Mouse (Mus musculus) left cerebral cortex, postnatal 4 days (tissue): ENCODE data around the gene Mfn2. TPM values are rescaled to one million over a fixed set of nuclear protein-coding genes. Genes with fewer than 3 reads are reported as not detected.
A peak's percentile ranks its signal among the peaks of the same experiment; 100 is the strongest.
"Not testable (repeated sequence)": the region's sequence is repeated elsewhere in the genome, so short reads cannot be mapped to it uniquely, and the experiment has no call there.

ENCODE experiments used
- DNase-seq: peaks from one replicate; pipeline ENCODE4 v3.0.0-alpha.2; 2022
- intact Hi-C: fragments of 180-260 bp; cut with DNase I; formaldehyde crosslinking; loops from one replicate; pipeline ENCODE4 v1.15.1; 2025
- total RNA-seq, 2 experiments: library from RNA; stranded (reverse); gene quantifications; 2 replicates each; pipeline ENCODE4 v1.2.3; 2021

Mfn2 gene
- total RNA-seq, 2 experiments from 2014 or later, result 134 to 155 TPM

DNA sequence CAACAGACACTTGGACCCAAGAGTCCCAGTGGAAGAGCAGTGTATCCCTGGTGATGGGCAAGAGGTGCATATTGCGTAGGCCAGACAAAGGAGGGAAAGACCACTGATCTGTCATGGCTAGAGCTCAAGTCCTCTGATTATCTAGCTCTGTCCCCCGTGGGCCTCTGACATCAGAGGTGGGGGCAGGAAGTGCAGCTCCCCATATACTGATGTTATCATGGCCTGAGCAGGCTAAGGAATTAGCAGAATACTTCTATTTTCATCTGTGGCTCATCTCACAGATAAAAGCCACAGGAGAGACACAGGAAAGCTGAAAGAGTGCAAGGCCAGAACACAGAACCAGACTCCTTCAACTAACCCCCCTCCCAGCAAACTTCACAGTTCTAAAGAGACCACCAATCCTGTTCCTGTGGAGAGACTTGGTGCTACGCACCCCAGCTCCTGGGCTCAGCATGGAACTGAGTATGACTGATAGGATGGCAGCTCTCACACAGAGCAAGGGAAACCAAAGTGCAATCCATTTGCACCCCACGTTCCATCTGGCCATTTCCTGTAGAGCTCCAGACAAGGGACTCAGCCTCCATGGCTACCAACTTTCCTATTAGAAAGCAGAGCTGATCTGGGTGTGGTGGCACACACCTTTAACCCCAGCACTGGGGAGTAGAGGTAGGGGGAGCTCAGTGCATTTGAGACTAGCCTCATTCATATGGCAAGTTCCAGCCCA lies 28.5 kb downstream of the Mfn2 start:
- DNase-seq, result no peak
- intact Hi-C loops, result no loop called here

DNA sequence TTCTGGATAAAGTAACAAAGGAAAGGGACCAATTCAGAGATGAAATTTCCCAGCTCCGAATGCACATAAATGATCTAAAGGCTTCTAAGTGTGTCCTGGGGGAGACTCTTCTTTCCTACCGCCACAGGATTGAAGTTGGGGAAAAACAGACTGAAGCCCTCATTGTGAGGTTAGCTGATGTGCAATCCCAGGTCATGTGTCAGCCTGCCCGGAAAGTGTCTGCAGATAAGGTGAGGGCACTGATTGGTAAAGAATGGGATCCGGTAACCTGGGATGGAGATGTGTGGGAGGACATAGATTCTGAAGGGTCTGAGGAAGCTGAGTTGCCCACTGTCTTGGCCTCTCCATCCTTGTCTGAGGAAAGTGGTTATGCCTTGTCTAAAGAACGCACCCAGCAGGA lies 35.3 kb downstream of the Mfn2 start:
- DNase-seq, result no peak
- intact Hi-C loops, result no loop called here

- intact Hi-C loops, result no loop called here
- peak; percentile 95 for DNase-seq
Measured at GRCm38 (mm10) chr4:147868450-147869031, 36.0 kb downstream of the Mfn2 start, which contains the start of the genes Miip and Fv1. TSS of gene Miip (minus strand) at chr4:147868816. TSS of gene Fv1 (plus strand) at chr4:147868979.

DNA sequence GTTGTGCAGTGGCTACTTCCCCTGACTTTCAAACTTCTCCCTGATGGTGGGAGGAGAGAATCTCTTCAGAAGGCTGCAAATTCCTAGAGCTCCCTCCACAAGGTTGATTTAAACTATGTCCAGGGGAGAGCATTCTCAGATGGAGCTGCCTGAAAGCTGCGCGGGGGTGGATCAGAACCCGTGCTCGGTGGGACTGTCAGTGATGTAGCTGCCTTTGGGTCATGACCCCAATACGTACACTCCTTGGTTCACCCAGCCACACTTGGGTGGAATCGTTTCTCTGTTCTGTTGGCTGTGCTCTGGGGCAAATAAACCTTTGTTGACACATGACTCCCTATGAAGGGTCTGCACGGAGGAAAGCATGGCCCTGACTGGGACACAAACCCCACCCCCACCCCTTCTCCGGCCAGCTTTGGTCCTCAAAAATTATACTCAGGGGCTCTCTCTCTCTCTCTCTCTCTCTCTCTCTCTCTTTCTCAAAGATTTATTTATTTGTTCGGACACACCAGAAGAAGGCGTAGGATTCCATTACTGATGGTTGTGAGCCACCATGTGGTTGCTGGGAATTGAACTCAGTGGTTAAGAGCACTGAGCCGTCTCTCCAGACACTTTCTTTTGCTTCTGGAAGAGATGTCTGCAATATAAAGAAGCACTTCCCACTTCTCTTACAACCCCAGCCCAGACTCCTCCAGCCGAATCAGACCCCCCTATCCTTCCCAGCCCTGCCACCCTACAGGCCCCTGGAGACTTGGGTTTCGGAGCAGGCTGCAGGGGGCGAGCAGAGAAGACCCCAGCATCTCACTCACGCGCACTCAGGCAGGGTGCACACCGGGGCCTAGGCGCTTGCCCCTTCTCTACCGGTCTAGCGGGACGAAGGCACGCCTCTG lies 36.7 kb downstream of the Mfn2 start:
- no peak for DNase-seq

DNA sequence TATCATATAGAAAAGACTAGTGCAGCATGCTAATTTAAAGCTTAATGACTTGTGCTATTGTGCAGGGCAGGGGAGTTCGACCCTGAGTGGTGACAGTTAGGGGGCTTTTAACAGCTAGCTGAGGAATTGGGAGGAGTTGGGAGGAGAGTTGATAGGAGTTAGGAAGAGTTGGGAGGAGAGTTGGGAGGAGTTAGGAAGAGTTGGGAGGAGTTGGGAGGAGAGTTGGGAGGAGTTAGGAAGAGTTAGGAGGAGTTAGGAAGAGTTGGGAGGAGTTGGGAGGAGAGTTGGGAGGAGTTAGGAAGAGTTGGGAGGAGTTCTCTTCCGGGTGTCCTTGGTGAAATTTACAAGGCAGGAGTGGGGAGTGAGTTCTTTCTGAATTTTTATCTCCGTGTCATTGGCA lies 37.7 kb downstream of the Mfn2 start:
- DNase-seq, intact Hi-C loops: not testable (repeated sequence)

More for the DNA sequence above, 36.7 kb downstream of the Mfn2 start:
- intact Hi-C loops, result no loop called here

- intact Hi-C loops, result no loop called here
- no peak for DNase-seq
Measured at GRCm38 (mm10) chr4:147866056-147866455, 38.4 kb downstream of the Mfn2 start.

DNA sequence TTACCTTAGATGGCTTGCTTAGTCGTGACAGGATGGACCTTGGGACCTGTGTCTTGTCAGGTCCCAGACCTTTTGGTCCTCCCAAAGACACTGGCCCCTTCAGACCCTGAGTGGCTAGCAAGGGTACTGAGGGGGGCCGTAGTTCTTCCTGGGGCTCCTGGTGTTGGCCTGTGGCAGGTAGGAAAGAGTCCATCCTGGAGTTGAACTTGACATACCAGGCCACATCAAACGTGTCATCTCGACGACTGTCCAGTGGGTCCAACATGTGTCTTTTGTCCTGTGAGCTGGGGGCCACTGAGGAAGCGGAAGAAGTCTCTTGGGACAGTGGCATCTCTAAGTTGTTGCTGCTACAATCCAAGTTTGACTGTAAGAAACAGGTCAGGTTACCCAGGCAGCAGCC lies 38.9 kb downstream of the Mfn2 start:
- intact Hi-C loops, result no loop called here
- DNase-seq, result no peak

GRCm38 (mm10) chr4:147862051-147862450 lies 42.5 kb downstream of the Mfn2 start:
- intact Hi-C loops, result no loop called here
- DNase-seq, result no peak

DNA sequence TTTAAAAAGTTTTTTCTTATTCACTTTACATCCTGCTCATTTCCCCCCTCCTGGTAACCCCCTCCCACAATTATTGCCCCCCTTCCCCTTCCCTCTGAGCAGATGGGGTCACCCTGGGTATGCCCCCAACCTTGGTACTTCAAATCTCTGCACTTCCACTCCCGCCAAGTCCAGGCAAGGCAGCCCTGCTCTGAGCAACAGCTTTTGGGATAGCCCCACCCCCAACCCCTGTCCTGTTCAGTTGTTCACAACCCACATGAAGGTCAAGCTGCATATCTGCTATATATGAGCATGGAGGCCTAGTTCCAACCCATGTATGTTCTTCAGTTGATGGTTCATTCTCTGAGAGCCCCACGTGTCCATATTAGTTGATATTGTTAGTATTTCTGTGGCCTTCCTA lies 53.7 kb downstream of the Mfn2 start:
- no peak for DNase-seq
- intact Hi-C loops, result no loop called here

DNA sequence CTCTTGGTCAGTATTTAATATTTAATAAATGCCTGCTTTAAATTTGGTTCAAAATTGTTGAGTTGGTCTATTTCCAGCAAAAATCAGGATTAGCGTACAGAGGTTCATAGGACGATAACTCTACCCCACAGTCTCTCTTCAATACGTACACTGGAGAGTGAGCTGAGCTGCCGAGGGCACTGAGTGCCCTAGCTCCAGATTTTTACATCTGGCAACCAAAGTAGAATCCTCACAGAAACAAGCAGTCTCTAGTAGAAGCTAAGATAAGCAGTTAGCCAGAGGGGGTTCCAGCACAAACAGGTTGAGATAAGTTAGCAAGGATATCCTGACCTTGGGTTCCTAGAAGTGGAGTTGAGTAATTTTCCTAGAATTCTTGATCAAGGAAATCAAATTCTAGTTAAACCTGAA lies 55.9 kb downstream of the Mfn2 start:
- intact Hi-C loops, result no loop called here
- no peak for DNase-seq

DNA sequence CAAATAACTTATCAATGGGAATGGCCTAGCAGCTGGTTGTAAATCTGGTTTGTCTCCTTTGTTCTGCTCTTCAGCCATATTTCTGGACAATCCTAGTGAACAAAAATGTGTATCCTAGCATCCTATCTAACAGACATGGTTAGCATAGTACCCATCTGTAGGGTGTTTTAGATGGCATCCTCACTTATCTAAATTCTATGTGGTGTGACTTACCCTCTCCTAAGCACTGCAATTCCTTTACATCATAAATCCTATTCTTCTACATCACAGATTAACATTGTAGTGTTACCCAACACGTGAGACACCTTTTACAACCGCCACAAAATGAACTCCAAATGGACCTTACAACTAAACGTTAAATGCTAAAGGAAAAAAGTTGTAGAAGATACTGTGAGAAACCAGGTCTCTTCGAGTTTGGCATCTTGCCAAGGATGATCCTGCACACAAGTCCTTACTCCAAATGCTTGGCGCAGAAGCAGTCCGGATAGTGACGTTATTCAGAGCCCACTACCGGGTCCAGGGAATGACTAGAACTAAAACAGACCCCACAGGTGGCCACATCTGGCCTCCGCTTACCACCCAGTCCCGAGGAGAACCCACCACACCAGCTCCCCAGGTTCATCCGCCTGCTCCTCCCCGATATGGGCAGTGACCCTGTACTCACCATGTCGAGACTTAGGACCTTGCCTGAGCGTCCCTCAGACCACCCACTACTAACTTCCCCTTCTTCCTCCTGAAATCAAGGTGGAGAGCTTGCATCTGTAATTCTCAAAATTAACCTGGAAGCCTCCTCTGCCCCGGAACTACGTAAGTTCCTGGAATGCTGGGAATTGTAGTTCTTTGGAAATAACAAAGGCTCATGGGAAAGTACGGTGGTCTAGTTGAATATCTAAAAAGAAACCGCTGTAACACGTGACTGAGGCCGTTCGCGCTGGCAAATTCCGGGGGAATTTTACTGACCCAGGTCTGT lies 56.6 kb downstream of the Mfn2 start, which contains the start of gene Zfp933:
TSS of gene Zfp933 (minus strand) at position 753 of the 970 bp plus-strand sequence.
- DNase-seq, result peak; percentile 38
- intact Hi-C loops, result no loop called here

DNA sequence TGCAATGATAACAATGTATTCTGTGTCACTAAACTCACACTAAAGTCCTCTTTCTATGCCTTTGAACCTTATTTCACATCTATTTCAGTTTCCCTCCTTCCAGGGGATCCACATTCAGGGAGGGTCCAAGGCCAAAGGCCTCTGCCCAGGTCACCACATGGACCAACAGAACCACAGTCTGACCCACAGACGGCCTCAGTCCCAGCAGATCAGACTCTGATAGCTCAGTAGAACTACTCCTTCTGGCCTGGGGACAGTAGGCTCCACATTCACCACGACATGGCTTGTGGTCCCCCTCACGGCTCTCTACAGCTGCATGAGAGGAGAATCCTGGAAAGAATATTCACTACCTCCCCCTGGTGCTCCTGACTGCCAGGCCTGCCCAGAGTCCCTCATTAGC lies 61.6 kb downstream of the Mfn2 start:
- intact Hi-C loops, result no loop called here
- DNase-seq, result no peak

GRCm38 (mm10) chr4:147839282-147839681 lies 65.2 kb downstream of the Mfn2 start:
- intact Hi-C loops, DNase-seq: not testable (repeated sequence)

DNA sequence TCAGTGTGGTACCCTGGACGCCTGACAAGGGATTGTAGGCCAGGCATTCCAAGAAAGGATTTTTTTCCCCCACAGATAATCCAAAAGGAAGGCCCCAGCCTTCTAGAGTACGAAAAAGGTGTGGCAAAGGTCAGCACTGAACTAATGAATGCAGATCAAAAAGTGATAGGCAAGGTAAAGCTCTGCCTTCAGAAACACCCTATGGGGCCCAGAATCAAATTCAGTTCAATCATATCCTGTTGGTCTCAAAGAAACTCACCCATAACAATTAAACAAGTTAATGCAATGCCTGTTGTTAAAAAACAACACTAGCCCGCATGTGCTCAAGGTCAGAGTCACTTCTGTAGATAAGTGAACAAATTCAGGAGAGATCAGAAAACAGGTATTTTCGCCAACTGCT lies 80.1 kb downstream of the Mfn2 start:
- DNase-seq, result no peak
- intact Hi-C loops, result no loop called here

Other genes with a start within 250 kb of the Mfn2 start
- under 1 TPM; 0.18 to 0.30 TPM for gene Zfp534, start 202.2 kb downstream of the Mfn2 start, total RNA-seq
- 1 to 10 TPM; 4.3 to 6.6 TPM for gene Zfp984, start 94.9 kb downstream of the Mfn2 start, total RNA-seq
- 10 to 100 TPM; 19.2 to 20.0 TPM for gene Zfp933, start 56.3 kb downstream of the Mfn2 start, total RNA-seq
- 10 to 100 TPM; 25.1 to 26.3 TPM for gene Miip, start 35.9 kb downstream of the Mfn2 start, total RNA-seq
- 10 to 100 TPM; 10.4 to 11.3 TPM for gene Fv1, start 35.7 kb downstream of the Mfn2 start, total RNA-seq
- 10 to 100 TPM; 15.2 to 16.0 TPM for gene Plod1, start 32.1 kb upstream of the Mfn2 start, total RNA-seq
- gene 2510039O18Rik, start 36.2 kb upstream of the Mfn2 start, total RNA-seq, result 10 to 100 TPM; 31.0 to 31.7 TPM
- gene Nppb, start 81.1 kb upstream of the Mfn2 start, total RNA-seq, result not detected
- under 1 TPM; 0.42 to 0.62 TPM for gene Nppa, start 96.0 kb upstream of the Mfn2 start, total RNA-seq
- 10 to 100 TPM; 86.1 to 86.6 TPM for gene Clcn6, start 134.1 kb upstream of the Mfn2 start, total RNA-seq
- 10 to 100 TPM; 17.5 to 18.4 TPM for gene Mthfr, start 134.4 kb upstream of the Mfn2 start, total RNA-seq
- 1 to 10 TPM; 4.2 to 4.6 TPM for gene Agtrap, start 183.3 kb upstream of the Mfn2 start, total RNA-seq
- 10 to 100 TPM; 53.0 to 55.4 TPM for gene Mad2l2, start 225.7 kb upstream of the Mfn2 start, total RNA-seq
- gene Draxin, start 226.0 kb upstream of the Mfn2 start, total RNA-seq, result 10 to 100 TPM; 41.9 to 46.4 TPM
- gene Fbxo6, start 247.4 kb upstream of the Mfn2 start, total RNA-seq, result 10 to 100 TPM; 21.2 to 21.8 TPM